Mouse (Mus musculus) ZHBTc4 (cell line): ENCODE data around the gene Gm609.
"Not testable (repeated sequence)": the region's sequence is repeated elsewhere in the genome, so short reads cannot be mapped to it uniquely, and the experiment has no call there.

Experiments used
- DNase-seq: peaks from one replicate; pipeline ENCODE4 v3.0.0-alpha.2; 2011; ENCODE audit warnings: low read depth, low spot score

The Gm609 gene

GRCm38 (mm10) chr16:45492927-45493326 lies at the start of gene Gm609:
TSS of gene Gm609 (minus strand) at chr16:45492969.
- no peak for DNase-seq

- no peak for DNase-seq
Observed at GRCm38 (mm10) chr16:45542108-45542507, 49.3 kb upstream of the Gm609 start.

DNA sequence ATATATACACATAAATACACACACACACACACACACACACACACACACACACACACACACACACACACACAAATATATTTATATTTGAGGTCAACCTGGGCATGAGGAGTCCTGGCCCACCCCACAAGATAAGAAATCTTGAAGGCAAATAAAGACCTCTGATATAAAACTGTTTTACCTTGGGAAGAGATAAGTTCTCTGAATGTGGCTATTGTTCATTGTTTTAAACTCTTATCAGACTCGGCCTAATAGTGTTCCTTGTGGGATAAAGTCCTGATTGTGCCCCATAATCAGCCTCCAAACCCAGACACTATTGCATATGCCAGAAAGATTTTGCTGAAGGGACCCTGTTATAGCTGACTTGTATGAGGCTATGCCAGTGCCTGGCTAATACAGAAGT lies 45.6 kb upstream of the Gm609 start:
- not testable (repeated sequence) for DNase-seq

DNA sequence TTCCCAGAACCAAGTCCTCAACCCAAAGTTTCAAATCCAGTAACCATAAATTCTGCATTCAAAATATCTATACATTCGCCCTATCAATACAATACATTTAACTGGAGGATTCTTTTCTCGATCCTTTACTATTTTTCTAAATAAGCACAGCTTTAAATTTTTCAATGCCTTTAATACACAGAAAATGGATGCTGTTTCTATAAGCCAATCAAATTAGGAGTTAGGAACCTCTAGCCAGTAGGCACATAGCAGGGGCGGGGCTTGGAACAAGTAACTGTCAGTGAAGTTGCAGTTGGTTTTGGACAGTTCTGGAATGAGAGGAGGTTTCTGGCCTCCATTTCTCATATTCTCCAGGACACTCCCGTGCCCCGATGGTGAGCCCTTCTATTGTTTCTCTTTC lies 42.2 kb upstream of the Gm609 start, which contains the start of gene Slc9c1:
Gene Slc9c1 (plus strand): TSS at position 301 of the 400 bp plus-strand sequence.
- no peak for DNase-seq

GRCm38 (mm10) chr16:45531950-45532349 lies 39.2 kb upstream of the Gm609 start, which contains the start of gene Gm17783:
TSS of gene Gm17783 (minus strand) at chr16:45532050.
- DNase-seq, result no peak

DNA sequence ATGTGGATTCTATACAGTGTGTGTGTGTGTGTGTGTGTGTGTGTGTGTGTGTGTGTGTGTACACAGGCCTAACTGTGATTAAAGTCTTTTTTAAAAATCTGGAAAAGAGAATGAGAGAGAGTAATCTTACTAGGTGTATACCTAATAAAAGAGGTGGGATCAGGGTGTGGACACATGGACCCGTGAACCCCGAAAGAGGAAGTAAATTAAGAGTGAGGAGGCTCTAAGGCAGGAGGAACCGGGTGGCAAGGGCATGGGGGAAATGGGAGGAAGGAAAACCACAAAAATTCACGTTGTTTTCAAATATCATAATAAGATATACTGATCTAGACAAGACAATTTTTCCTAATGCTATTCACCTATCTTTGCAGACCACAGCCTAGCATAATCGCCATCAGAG lies 32.8 kb upstream of the Gm609 start:
- DNase-seq, result no peak

- DNase-seq, result no peak
Observed at GRCm38 (mm10) chr16:45495326-45495725, 2.6 kb upstream of the Gm609 start.

GRCm38 (mm10) chr16:45476991-45477390 lies 15.8 kb downstream of the Gm609 start:
- no peak for DNase-seq

DNA sequence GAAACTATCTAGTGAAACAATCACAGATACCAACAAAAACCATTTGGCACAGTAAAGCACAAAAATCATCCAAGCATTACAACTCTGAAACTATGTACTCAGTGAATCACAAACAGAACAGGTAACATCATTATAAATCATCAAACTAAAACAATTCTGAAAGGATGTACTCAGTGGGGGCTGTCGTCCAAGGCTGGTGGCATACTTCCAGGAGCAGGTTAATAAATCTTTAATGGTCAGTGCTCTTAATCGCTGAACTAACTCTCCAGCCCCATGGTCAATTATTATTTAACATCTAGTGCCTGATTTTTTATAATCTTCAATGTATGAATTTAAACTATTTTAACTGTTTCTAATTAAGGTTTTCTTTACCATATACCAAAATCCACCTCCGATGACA lies 20.9 kb downstream of the Gm609 start:
- not testable (repeated sequence) for DNase-seq

GRCm38 (mm10) chr16:45454762-45455161 lies 38.0 kb downstream of the Gm609 start:
- DNase-seq, result no peak

DNA sequence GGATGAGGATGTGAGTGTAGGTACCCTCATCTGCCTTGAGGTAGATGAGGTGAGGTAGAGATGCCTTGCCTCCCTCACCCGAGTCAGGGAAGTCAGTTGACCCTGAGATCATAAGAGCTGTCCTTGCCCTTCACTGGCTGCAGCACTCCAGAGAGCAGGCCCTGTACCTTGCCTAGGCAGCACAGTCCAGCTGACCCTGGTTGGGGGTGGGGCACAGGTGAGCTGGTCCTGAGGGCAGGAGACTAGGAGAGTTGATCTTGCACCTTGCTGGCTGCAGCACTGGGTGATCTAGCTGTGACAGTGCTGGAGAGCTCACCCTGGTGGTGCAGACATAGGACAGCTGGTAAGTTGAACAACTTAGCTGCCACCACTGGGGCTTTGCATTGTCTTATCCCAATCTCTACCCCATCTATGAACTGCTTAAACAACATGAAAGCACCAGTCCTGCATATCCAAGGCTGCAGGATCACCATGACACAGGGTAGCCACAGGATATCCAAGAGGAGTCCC lies 55.5 kb downstream of the Gm609 start:
- DNase-seq, result no peak

- no peak for DNase-seq
Observed at GRCm38 (mm10) chr16:45435591-45435990, 57.2 kb downstream of the Gm609 start.

DNA sequence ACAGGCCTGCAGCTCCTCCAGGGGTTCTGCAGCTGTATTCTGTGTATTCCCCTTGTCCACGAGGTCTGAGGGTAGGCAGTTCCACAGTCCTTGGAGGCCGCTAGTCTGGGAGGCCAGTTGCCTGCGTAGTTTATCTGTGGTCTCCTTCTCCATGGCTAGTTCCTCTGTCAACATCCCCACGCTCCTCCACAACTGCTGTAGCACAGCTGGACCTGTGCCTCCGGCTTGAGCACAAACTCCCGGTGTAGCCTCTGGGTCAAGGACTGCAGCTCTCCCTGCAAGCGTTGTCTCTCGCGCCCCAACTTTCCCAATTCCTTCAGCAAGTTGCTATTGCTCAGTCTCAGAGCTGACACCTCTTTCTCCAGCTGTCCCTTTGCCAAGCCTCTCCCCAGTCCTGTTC lies 65.1 kb downstream of the Gm609 start:
- no peak for DNase-seq

GRCm38 (mm10) chr16:45413497-45413896 lies 79.3 kb downstream of the Gm609 start:
- peak; percentile 38 for DNase-seq

- DNase-seq, result not testable (repeated sequence)
Observed at GRCm38 (mm10) chr16:45409064-45409446, 83.7 kb downstream of the Gm609 start.

DNA sequence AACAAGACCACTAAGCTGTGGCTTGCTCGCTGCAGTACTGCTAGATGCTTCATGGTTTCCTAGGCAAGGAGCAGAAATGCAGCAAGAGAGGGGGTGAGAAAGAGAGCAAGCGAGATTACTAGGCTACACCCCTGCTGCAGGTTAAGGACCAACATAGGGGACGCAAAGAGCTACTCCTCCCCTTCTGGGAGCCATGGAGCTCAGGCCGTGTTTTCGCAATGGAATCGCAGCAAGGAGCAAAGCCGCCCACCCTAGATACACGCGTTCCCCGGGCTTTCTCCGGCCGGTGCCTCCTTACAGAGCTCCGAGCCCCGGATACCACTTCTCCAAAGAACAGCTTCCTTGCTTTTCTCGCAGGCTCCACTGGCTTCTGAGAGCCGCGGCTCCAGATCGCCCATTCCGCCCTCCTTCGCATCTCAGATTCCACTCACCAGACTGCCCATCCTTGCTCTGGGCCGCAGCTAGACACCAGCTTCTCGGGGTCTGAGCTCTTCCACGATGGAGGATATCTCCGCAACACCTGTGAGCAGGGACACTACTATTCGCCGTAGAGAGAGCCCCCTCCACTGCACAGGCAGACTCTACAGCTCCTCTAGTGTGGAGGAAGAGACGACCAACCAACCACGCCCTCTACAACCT lies 84.2 kb downstream of the Gm609 start, which contains the start of gene Cd200:
Gene Cd200 (minus strand): TSS at position 629 of the 639 bp plus-strand sequence.
- peak; percentile 43 for DNase-seq

GRCm38 (mm10) chr16:45407645-45408400 lies 84.9 kb downstream of the Gm609 start:
- no peak for DNase-seq

GRCm38 (mm10) chr16:45407091-45407490 lies 85.7 kb downstream of the Gm609 start:
- no peak for DNase-seq

GRCm38 (mm10) chr16:45402951-45403350 lies 89.8 kb downstream of the Gm609 start:
- no peak for DNase-seq

- no peak for DNase-seq
Observed at GRCm38 (mm10) chr16:45402036-45402435, 90.7 kb downstream of the Gm609 start.

DNA sequence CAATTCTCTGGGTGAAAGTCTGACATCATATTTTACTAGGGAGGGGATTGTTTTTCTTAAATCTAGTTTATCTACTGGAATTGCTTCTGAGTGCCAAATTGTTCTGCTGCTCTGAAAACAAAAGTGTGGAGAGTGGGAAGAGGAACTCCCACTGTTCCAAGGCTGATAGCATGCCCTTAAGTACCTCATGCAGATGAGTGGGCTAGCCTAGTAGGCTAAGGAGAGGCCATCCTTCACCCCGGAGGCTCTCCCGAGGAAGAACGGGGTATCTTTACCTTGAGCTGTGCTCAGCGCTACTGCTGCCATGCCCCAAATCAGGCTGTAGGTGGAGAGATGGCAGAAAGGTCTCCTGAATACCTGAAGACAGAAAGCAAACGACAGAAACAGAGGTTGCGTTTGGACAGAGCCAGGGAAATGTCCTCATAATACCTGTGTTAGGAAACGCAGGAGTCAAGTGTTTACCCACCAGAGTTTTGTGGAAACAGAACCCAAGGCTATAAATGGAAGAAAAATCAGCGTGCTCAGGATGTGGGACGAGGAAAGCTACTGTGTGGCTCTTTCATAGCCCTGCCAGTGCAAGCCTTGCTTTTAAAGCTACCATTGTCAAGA lies 92.7 kb downstream of the Gm609 start:
- peak; percentile 18 for DNase-seq

DNA sequence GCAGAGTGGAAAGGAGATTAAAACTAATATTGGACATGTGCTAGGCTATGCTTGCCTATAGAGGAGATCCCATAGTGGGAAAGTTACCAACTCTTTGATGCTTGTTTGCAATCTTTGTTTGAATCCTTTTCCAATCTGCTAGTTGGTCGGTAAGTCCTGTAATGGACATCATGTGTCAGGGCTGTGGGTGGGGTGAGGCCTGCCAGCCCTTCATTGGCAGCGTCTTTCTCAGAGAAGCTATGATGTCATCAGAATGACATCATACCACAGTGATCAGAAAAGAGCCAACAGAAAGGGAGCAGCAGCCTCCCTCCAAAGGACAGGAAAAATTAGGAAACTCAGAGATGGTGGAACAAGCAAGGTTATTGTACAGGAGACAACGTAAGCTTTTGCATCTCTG lies 93.4 kb downstream of the Gm609 start:
- no peak for DNase-seq
